ENCODE assay signal across 9 mouse cellular contexts in the genomic region with DNA sequence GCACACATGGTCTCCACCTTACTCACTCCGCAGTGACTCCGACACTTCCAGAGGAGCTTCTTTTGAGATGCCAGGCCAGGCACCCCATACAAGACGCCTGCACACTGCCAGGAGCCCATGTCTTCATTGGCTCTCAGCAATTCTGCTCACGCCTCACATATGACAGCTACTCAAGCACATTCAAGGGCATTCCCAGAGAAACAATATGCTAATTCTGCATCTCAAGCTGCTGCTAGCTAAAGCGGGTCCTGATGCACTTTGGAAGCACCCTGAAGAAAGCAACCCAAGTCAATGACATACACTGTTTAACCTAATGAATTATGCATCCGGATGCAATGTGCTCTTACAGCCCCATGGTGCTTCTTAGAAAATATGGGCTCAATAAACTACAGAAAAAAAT.
DNase-seq lines count a peak whose midpoint lies in the region; ATAC-seq and TF ChIP-seq lines count a peak whose summit lies in the region.
"Had no signal": no experiment of that assay in that cellular context is flagged by ENCODE, and none has a peak within 500 bp of the region (broad histone marks: within the 10 kb centered on the region; RNA-seq: fewer than 3 reads in every experiment).

No protein-coding gene starts in this region.

- H3K27me3 ChIP-seq in hindbrain, embryonic 14.5 days (ENCODE audit: control insufficient read depth, insufficient read depth, low read length) = no peaks in the 10 kb centered on the region
- no peaks in the 10 kb centered on the region for H3K27me3 ChIP-seq in intestine, embryonic 15.5 days (replicated peaks)

- H3K27ac ChIP-seq in left cerebral cortex, adult 2 months = peak overlapping the region; percentile 1
- H3K27ac ChIP-seq in hindbrain, embryonic 14.5 days = peak overlapping the region; percentile 36; the same call in 1 of the 2 replicates
- H3K27ac ChIP-seq in intestine, embryonic 15.5 days = no peak overlapping the region

- no peaks in the 10 kb centered on the region; the same call in 1 of the 2 replicates for H3K4me1 ChIP-seq in hindbrain, embryonic 14.5 days (replicated peaks; ENCODE audit: control insufficient read depth, insufficient read depth, low read length)
- no peaks in the 10 kb centered on the region for H3K4me1 ChIP-seq in intestine, embryonic 15.5 days (replicated peaks)

- 66% methylated on average over 6 of the region's 6 CpGs for WGBS in hindbrain, embryonic 14.5 days
- WGBS in intestine, embryonic 15.5 days = 90% methylated on average over 6 of the region's 6 CpGs

- H3K4me2 ChIP-seq in hindbrain, embryonic 14.5 days (replicated peaks) = no peak overlapping the region
- no peak overlapping the region for H3K4me2 ChIP-seq in intestine, embryonic 15.5 days (replicated peaks)

- no peak for TF ChIP-seq CTCF in left cerebral cortex, adult 2 months (IDR thresholded peaks at IDR 0.05)

- intact Hi-C loops in left cerebral cortex, adult 2 months (cut with DNase I) = no loop called here

- peak; percentile 57 for ATAC-seq in hindbrain, embryonic 14.5 days (ENCODE audit: low FRiP score)
- 0 out of 2 replicates have a peak, but pooled peaks have one; percentile 22 for ATAC-seq in monocyte, adult 5-6 weeks (replicated peaks; ENCODE audit: insufficient number of reproducible peaks, low FRiP score, low TSS enrichment, poor library complexity, severe bottlenecking)
- no peak for ATAC-seq in intestine, embryonic 15.5 days
- ATAC-seq: Patski had no signal

- no peak overlapping the region for H3K9ac ChIP-seq in hindbrain, embryonic 14.5 days
- no peak overlapping the region for H3K9ac ChIP-seq in intestine, embryonic 15.5 days

- peak; percentile 21 to 37 for DNase-seq in cerebellum, postnatal 10 days
- no peak for DNase-seq in cerebellum, adult 18-20 months
- DNase-seq in left cerebral cortex, adult 2 months (ENCODE audit: extremely low spot score in 1 of 2, low spot score in 2 of 2) = no peak
- no peak for DNase-seq in left cerebral cortex, adult 18-20 months (ENCODE audit: low spot score in 2 of 2)
- no peak for DNase-seq in hindbrain, embryonic 14.5 days (ENCODE audit: low spot score)
- DNase-seq in adrenal gland, adult 8-10 months = no peak

- no peak overlapping the region for H3K4me3 ChIP-seq in left cerebral cortex, adult 2 months
- no peak overlapping the region for H3K4me3 ChIP-seq in hindbrain, embryonic 14.5 days (replicated peaks; ENCODE audit: low read length)
- H3K4me3 ChIP-seq in intestine, embryonic 15.5 days (replicated peaks) = no peak overlapping the region

- H3K36me3 ChIP-seq in hindbrain, embryonic 14.5 days (replicated peaks; ENCODE audit: control insufficient read depth, insufficient read depth) = no peaks in the 10 kb centered on the region
- no peaks in the 10 kb centered on the region for H3K36me3 ChIP-seq in intestine, embryonic 15.5 days

- H3K9me3 ChIP-seq in hindbrain, embryonic 14.5 days (ENCODE audit: control insufficient read depth, low read length) = no peaks in the 10 kb centered on the region
- H3K9me3 ChIP-seq in intestine, embryonic 15.5 days = no peaks in the 10 kb centered on the region

Comparison
In these comparisons a context has a peak if more than half of its experiments do, and no peak if none do; other contexts are left out.
1. DNase-seq: peak in cerebellum, postnatal 10 days (2 of 2); none in cerebellum, adult 18-20 months (0 of 2), left cerebral cortex, adult 2 months (0 of 2), left cerebral cortex, adult 18-20 months (0 of 2), hindbrain, embryonic 14.5 days (single experiment) and adrenal gland, adult 8-10 months (single experiment).